Mouse (Mus musculus): ENCODE results near the gene Sgk1. TPM values are rescaled to one million over a fixed set of nuclear protein-coding genes. Genes with fewer than 3 reads are reported as not detected.
"Not testable (repeated sequence)": the region's sequence is repeated elsewhere in the genome, so short reads cannot be mapped to it uniquely, and the experiment has no call there.

The Sgk1 gene
- polyA plus RNA-seq, 1 experiment from 2014 or later = 56.3 TPM

GRCm38 (mm10) chr10:21883587-21883986 lies 1.6 kb downstream of the Sgk1 start:
- Histone ChIP-seq H3K27me3 (no peaks in the 10 kb centered on the region), H3K9ac (peak overlapping the region; percentile 36; the same call in 1 of the 2 replicates), H3K4me3 (peak overlapping the region; percentile 53), H3K4me2 (replicated peaks) (peak overlapping the region; percentile 74), H3K9me3 (no peaks in the 10 kb centered on the region), H3K27ac (peak overlapping the region; percentile 53), H3K4me1 (peaks cover 30% of the 10 kb centered on the region), H3K36me3 (no peaks in the 10 kb centered on the region)
- 3% methylated on average over 12 of the region's 12 CpGs for WGBS
- ATAC-seq (ENCODE audit: low FRiP score, low read depth) = no peak

DNA sequence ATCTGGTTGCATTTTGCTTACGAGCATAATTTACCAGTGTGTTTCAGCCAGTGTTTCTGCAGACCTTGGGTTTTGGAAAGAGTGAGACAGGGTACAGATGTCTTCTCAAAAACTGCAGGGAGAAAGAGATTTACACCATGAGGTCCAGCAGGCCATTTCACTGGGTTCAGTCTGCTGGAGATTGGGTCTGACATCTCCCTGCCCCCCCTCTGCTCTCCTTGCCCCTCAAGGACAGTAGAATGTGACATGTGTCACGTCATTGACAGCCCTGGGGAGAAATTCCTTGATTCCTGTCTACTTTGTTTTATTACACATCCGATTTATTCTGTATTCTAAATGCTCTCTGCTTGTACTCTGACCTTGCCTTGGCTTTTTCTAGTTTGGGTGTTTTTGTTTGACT lies 2.5 kb downstream of the Sgk1 start:
- Histone ChIP-seq H3K9me3 (no peaks in the 10 kb centered on the region), H3K9ac (no peak overlapping the region), H3K4me1 (peaks cover 39% of the 10 kb centered on the region), H3K27ac (no peak overlapping the region), H3K36me3 (no peaks in the 10 kb centered on the region), H3K4me3 (peak overlapping the region; percentile 4; the same call in 1 of the 2 replicates), H3K4me2 (replicated peaks) (peak overlapping the region; percentile 74), H3K27me3 (no peaks in the 10 kb centered on the region)
- no peak for ATAC-seq (ENCODE audit: low FRiP score, low read depth)
- whole genome bisulfite sequencing = 33% methylated on average over 3 of the region's 3 CpGs

DNA sequence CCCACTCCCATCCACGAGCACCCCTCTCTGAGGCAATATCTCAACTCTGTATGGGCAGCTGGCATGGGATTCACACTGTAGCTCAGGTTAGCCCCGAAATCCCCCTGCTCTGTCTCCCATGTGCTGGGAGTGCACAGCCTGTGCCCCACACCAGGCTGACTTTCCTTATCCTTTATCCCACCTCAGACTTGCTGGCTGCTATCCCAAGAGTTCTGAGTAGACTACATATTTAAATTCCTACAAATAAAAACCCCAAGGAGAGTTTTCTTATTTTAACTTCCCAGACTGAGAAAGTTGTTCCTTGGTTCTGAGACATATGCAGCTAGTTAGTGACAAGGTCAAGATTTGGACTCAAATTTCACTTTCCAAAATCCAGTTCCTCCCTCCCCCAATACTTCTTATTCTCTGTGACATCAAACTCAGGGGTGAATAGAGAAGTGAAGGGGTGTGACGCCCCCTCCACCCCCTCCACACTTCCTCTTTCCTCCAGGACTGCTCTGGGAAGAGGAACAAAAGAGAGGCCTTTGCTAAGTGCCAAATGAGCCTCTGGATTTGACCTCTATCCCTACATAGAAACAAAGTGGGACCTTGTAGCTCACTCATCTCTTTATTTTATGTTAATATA lies 7.3 kb downstream of the Sgk1 start:
- H3K36me3 ChIP-seq = peaks cover 3% of the 10 kb centered on the region; the same call in 1 of the 2 replicates
- WGBS = 61% methylated on average over 3 of the region's 3 CpGs
- peak overlapping the region; percentile 69 for H3K27ac ChIP-seq
- H3K9me3 ChIP-seq = peaks cover 4% of the 10 kb centered on the region; the same call in 1 of the 2 replicates
- H3K4me2 ChIP-seq (replicated peaks) = no peak overlapping the region
- ATAC-seq (ENCODE audit: low FRiP score, low read depth) = peak; percentile 28; the same call in 1 of the 2 replicates
- H3K9ac ChIP-seq = no peak overlapping the region
- no peak overlapping the region for H3K4me3 ChIP-seq
- H3K4me1 ChIP-seq = peaks cover 15% of the 10 kb centered on the region
- no peaks in the 10 kb centered on the region for H3K27me3 ChIP-seq

DNA sequence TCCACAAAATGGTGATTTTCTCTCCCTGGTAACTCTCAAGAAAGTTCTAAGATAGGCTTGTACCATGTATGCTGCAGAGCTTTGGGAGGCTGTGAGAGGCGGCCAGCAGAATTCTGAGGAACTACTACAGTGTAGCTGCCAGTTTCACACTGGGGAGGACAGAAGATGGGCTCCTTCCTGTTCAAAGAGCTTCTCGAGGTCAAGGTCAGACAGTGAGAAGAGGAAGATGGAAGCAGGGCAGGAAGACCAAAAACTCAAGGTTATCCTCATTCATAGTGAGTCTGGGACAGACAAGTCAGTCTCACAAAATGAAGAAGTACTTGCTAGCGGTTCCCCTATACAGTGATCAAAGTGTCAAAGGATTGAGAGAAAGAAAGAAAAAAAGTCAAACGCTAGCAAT lies 8.3 kb downstream of the Sgk1 start:
- H3K4me1 ChIP-seq = peaks cover 9% of the 10 kb centered on the region
- H3K4me3 ChIP-seq = no peak overlapping the region
- no peak overlapping the region for H3K27ac ChIP-seq
- no peak for ATAC-seq (ENCODE audit: low FRiP score, low read depth)
- peaks cover 4% of the 10 kb centered on the region; the same call in 1 of the 2 replicates for H3K9me3 ChIP-seq
- H3K27me3 ChIP-seq = no peaks in the 10 kb centered on the region
- peaks cover 3% of the 10 kb centered on the region; the same call in 1 of the 2 replicates for H3K36me3 ChIP-seq
- no peak overlapping the region for H3K4me2 ChIP-seq (replicated peaks)
- WGBS = 90% methylated on average over 4 of the region's 4 CpGs
- H3K9ac ChIP-seq = no peak overlapping the region

DNA sequence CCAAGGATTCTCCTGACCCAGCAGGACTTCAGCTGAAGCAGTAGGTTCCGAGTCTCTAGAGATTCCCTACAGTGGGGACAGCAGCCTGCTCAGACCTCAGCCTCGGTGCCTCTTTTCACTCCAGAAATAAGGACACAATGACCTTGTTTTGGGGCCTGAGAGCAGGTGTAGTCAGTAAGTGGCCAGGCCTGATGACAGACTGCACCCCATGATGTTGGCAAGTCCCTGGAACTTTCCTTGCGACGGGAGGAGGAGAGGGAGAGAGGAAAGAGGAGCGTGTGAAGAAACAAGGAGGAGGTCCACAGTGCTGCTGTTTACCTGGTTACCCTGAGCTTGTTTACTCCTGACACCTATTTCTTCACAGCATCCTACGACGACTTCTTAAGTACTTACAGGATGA lies 9.5 kb downstream of the Sgk1 start:
- no peak overlapping the region for H3K4me2 ChIP-seq (replicated peaks)
- no peaks in the 10 kb centered on the region for H3K27me3 ChIP-seq
- peaks cover 3% of the 10 kb centered on the region; the same call in 1 of the 2 replicates for H3K36me3 ChIP-seq
- H3K27ac ChIP-seq = no peak overlapping the region
- no peak overlapping the region for H3K4me3 ChIP-seq
- no peak overlapping the region for H3K9ac ChIP-seq
- peaks cover 9% of the 10 kb centered on the region; the same call in 1 of the 2 replicates for H3K4me1 ChIP-seq
- WGBS = 62% methylated on average over 7 of the region's 7 CpGs
- no peak for ATAC-seq (ENCODE audit: low FRiP score, low read depth)
- H3K9me3 ChIP-seq = peaks cover 4% of the 10 kb centered on the region; the same call in 1 of the 2 replicates

DNA sequence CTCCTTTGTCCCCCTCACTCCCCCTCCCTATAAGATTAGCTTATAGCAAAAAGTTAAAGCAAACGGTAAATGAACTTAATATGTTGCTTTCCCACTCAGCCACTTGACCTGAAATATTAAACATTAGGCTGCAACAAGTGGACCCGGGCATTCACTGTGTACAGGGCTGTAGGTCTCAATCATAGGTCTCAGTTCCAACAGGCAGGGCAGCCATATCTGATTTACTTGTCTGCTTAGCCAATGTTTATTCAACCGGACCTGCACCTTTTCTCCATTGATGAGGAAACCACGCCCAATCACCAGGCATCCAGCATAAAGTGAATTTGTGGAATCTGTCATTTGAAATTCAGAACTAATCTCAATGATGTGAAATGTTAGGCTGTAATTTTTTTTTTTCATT lies 10.1 kb downstream of the Sgk1 start:
- 83% methylated on average over 4 of the region's 4 CpGs for WGBS
- no peak for ATAC-seq (ENCODE audit: low FRiP score, low read depth)
- no peak overlapping the region for H3K4me3 ChIP-seq
- H3K4me2 ChIP-seq (replicated peaks) = no peak overlapping the region
- H3K36me3 ChIP-seq = peaks cover 3% of the 10 kb centered on the region; the same call in 1 of the 2 replicates
- no peak overlapping the region for H3K9ac ChIP-seq
- peaks cover 4% of the 10 kb centered on the region; the same call in 1 of the 2 replicates for H3K9me3 ChIP-seq
- no peaks in the 10 kb centered on the region for H3K27me3 ChIP-seq
- no peak overlapping the region for H3K27ac ChIP-seq
- H3K4me1 ChIP-seq = peaks cover 9% of the 10 kb centered on the region; the same call in 1 of the 2 replicates

DNA sequence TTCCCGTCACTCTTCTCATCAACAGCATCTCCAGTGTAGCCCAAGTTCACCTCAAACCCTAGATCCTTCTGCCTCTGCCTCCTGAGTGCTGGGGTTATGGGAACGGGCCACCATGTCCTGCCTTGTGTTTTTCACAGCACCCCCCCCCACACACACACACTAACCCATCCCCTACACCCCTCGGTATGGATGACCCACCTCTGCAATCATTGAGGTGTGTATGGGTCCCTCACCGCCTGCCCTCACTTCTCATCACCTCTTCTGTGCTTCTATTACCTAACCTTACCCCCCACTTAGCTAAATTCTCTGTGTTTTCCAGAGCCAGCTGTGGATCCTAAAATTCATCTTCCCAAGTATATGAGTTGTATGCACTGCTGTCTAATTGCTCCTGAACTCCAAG lies 16.4 kb downstream of the Sgk1 start:
- WGBS = 95% methylated on average over 4 of the region's 4 CpGs
- Histone ChIP-seq H3K9ac (no peak overlapping the region), H3K4me3 (no peak overlapping the region), H3K4me1 (no peaks in the 10 kb centered on the region), H3K36me3 (peaks cover 1% of the 10 kb centered on the region; the same call in 1 of the 2 replicates), H3K27me3 (no peaks in the 10 kb centered on the region), H3K4me2 (replicated peaks) (no peak overlapping the region), H3K9me3 (peaks cover 1% of the 10 kb centered on the region; the same call in 1 of the 2 replicates), H3K27ac (no peak overlapping the region)
- ATAC-seq (ENCODE audit: low FRiP score, low read depth) = no peak

GRCm38 (mm10) chr10:21898851-21899250 lies 16.9 kb downstream of the Sgk1 start:
- H3K9me3 ChIP-seq; H3K36me3 ChIP-seq; H3K27ac ChIP-seq; ATAC-seq (ENCODE audit: low FRiP score, low read depth); H3K27me3 ChIP-seq; H3K4me1 ChIP-seq; H3K9ac ChIP-seq; H3K4me3 ChIP-seq; H3K4me2 ChIP-seq (replicated peaks): not testable (repeated sequence)
- 92% methylated on average over 17 of the region's 17 CpGs for WGBS

GRCm38 (mm10) chr10:21899397-21899796 lies 17.4 kb downstream of the Sgk1 start:
- no peaks in the 10 kb centered on the region for H3K9me3 ChIP-seq
- H3K27me3 ChIP-seq = no peaks in the 10 kb centered on the region
- no peak for ATAC-seq (ENCODE audit: low FRiP score, low read depth)

DNA sequence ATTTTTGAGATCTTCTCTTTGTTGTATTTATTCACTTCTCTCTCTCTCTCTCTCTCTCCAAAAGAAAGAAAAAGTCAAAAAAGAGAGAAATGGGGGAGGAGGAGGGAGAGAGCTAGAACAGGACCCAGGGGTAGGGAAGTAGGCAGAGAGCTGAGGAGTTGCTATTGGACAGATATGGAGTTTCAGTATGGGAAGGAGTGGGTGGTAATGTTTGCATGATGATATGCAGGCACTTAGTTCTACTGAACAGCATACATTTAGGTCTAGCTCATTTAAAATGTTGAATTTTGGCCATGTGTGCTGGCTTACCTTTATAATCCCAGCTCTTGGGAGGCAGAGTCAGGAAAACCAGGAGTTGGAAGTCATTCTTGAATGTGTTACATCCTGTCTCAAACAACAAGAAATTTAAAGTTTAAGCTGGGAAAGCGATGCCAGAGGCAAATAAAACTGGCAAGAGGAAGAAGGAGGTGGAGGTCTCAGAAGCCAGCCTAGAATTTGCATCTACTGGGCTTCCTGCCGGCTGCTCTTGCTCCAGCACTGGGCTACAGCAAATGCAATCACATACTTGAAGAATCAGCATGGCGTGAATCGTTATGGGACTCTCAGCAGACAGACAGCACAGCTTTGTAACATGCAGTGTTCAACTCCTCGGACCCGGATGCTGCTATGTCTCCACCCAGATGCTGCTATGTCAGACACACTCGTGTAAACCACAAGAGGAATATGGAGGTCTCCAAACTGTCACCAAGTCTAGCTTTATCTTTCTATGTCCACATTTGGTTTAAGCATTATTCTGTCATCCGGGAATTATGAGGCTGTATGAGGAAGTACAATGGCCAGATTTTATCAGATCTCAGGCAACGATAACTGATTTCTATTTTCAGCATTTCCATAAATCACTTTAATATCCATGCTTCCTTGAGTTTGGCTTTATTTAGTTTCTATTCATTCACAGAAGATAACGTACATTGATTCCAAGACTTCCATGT lies 20.5 kb downstream of the Sgk1 start:
- no peaks in the 10 kb centered on the region; the same call in 1 of the 2 replicates for H3K9me3 ChIP-seq
- no peak overlapping the region for H3K9ac ChIP-seq
- ATAC-seq (ENCODE audit: low FRiP score, low read depth) = no peak
- WGBS = 89% methylated on average over 10 of the region's 10 CpGs
- H3K36me3 ChIP-seq = no peaks in the 10 kb centered on the region
- H3K4me2 ChIP-seq (replicated peaks) = no peak overlapping the region
- H3K27me3 ChIP-seq = no peaks in the 10 kb centered on the region
- H3K27ac ChIP-seq = no peak overlapping the region
- no peak overlapping the region for H3K4me3 ChIP-seq
- peaks cover 6% of the 10 kb centered on the region; the same call in 1 of the 2 replicates for H3K4me1 ChIP-seq

More at GRCm38 (mm10) chr10:21899397-21899796, 17.4 kb downstream of the Sgk1 start:
- H3K36me3 ChIP-seq = no peaks in the 10 kb centered on the region
- H3K27ac ChIP-seq = no peak overlapping the region
- 92% methylated on average over 3 of the region's 3 CpGs for WGBS
- H3K9ac ChIP-seq = no peak overlapping the region
- no peak overlapping the region for H3K4me3 ChIP-seq
- H3K4me2 ChIP-seq (replicated peaks) = no peak overlapping the region
- no peaks in the 10 kb centered on the region for H3K4me1 ChIP-seq

DNA sequence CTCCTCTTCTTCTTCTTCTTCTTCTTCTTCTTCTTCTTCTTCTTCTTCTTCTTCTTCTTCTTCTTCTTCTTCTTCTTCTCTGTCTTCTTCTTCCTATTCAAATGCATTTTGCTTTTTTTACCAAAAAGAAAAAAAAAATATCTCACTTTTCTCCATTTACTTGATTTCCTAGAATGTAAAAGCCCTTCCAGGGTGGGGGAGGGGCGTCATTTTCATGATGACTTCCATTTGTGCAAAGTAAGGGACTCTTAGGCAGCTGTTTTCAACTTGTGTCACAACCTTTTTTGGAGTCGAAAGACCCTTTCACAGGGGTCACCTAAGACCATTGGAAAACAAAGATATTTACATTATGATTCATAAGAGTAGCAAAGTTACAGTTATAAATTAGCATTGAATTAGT lies 22.2 kb downstream of the Sgk1 start:
- WGBS = 63% methylated on average over 2 of the region's 2 CpGs
- Histone ChIP-seq H3K4me1 (peaks cover 13% of the 10 kb centered on the region; the same call in 1 of the 2 replicates), H3K9me3 (no peaks in the 10 kb centered on the region; the same call in 1 of the 2 replicates), H3K36me3 (no peaks in the 10 kb centered on the region), H3K27me3 (no peaks in the 10 kb centered on the region), H3K4me2 (replicated peaks) (no peak overlapping the region), H3K9ac (no peak overlapping the region), H3K4me3 (no peak overlapping the region), H3K27ac (no peak overlapping the region)
- no peak for ATAC-seq (ENCODE audit: low FRiP score, low read depth)

GRCm38 (mm10) chr10:21905616-21906015 lies 23.6 kb downstream of the Sgk1 start:
- Histone ChIP-seq H3K27me3 (no peaks in the 10 kb centered on the region), H3K4me1 (peaks cover 13% of the 10 kb centered on the region; the same call in 1 of the 2 replicates), H3K9me3 (no peaks in the 10 kb centered on the region; the same call in 1 of the 2 replicates), H3K4me3 (no peak overlapping the region), H3K27ac (no peak overlapping the region), H3K36me3 (no peaks in the 10 kb centered on the region), H3K9ac (no peak overlapping the region), H3K4me2 (replicated peaks) (no peak overlapping the region)
- no peak for ATAC-seq (ENCODE audit: low FRiP score, low read depth)
- WGBS = 94% methylated on average over 1 of the region's 1 CpGs
